Mouse (Mus musculus): ENCODE results near the gene Enpep.
A peak's percentile ranks its signal among the peaks of the same experiment; 100 is the strongest.

The Enpep gene

GRCm38 (mm10) chr3:129238664-129239258, 93.8 kb downstream of the Enpep start:
- DNase-seq (ENCODE audit: low spot score in 2 of 2), result peak in 1 of 2 experiments; percentile 35

- DNase-seq (ENCODE audit: low spot score in 2 of 2), result no peak
Observed at GRCm38 (mm10) chr3:129238010-129238409, 94.5 kb downstream of the Enpep start.

GRCm38 (mm10) chr3:129227331-129227730, 105.2 kb downstream of the Enpep start:
- DNase-seq (ENCODE audit: low spot score in 2 of 2), result no peak

- no peak for DNase-seq (ENCODE audit: low spot score in 2 of 2)
Observed at GRCm38 (mm10) chr3:129226681-129227080, 105.8 kb downstream of the Enpep start.

GRCm38 (mm10) chr3:129225577-129226289, 106.8 kb downstream of the Enpep start:
- DNase-seq (ENCODE audit: low spot score in 2 of 2), result no peak

- DNase-seq (ENCODE audit: low spot score in 2 of 2), result no peak
Observed at GRCm38 (mm10) chr3:129224806-129225576, 107.5 kb downstream of the Enpep start.

GRCm38 (mm10) chr3:129223964-129224805, 108.3 kb downstream of the Enpep start:
- no peak for DNase-seq (ENCODE audit: low spot score in 2 of 2)

- DNase-seq (ENCODE audit: low spot score in 2 of 2), result no peak
Observed at GRCm38 (mm10) chr3:129223401-129223800, 109.1 kb downstream of the Enpep start.

GRCm38 (mm10) chr3:129222448-129223290, 109.9 kb downstream of the Enpep start:
- DNase-seq (ENCODE audit: low spot score in 2 of 2), result no peak

- DNase-seq (ENCODE audit: low spot score in 2 of 2), result no peak
Observed at GRCm38 (mm10) chr3:129221380-129222260, 110.9 kb downstream of the Enpep start.

- no peak for DNase-seq (ENCODE audit: low spot score in 2 of 2)
Observed at GRCm38 (mm10) chr3:129220681-129221379, 111.7 kb downstream of the Enpep start.

GRCm38 (mm10) chr3:129220086-129220670, 112.3 kb downstream of the Enpep start:
- no peak for DNase-seq (ENCODE audit: low spot score in 2 of 2)
